Mouse (Mus musculus): Measurements from ENCODE around the gene Chrm2. TPM values are rescaled to one million over a fixed set of nuclear protein-coding genes. Genes with fewer than 3 reads are reported as not detected.

The Chrm2 gene
- polyA plus RNA-seq, 1 experiment from 2014 or later = 19.0 TPM

DNA sequence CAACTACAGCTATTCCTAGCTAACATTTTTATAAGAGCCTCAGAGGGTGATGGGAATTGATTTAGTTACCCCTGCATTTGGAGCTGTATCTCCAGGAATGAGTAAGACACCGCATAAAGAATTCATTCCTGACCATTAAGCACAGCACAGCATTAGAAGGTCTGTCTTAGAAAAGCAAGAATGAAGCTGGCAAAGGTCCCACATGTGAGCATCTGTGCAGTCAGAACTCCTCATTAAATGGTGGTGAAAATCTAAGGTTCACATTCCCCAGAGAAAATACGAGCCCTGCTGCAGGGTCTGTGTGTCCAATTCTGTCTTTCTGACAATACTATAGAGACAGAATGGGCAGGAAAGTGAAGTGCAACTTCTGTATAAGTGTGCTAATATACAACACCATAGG is 179.0 kb downstream of the Chrm2 start:
- Histone ChIP-seq H3K27me3 (ENCODE audit: control insufficient read depth, insufficient read depth, low read length) (no peaks in the 10 kb centered on the region), H3K4me2 (ENCODE audit: low read depth, low read length) (no peak overlapping the region), H3K4me3 (ENCODE audit: low read length) (no peak overlapping the region), H3K9me3 (replicated peaks; ENCODE audit: control insufficient read depth, low read length) (peaks cover 3% of the 10 kb centered on the region; the same call in 1 of the 2 replicates), H3K9ac (ENCODE audit: low read length) (no peak overlapping the region), H3K4me1 (ENCODE audit: control insufficient read depth, insufficient read depth, low read length) (no peaks in the 10 kb centered on the region), H3K36me3 (ENCODE audit: control insufficient read depth, insufficient read depth) (no peaks in the 10 kb centered on the region), H3K27ac (ENCODE audit: low read length) (no peak overlapping the region)
- ATAC-seq (replicated peaks; ENCODE audit: extremely low read depth, insufficient read depth, low FRiP score) = no peak
- 74% methylated on average over 2 of the region's 2 CpGs for WGBS

MicroRNAs within 50 kb of the gene (microRNA counts, 519-probe panel; counts per million panel counts)
- 1,866 counts per million, percentile 17 among the panel's probes with 10 or more counts for microRNA mmu-miR-490

Small RNA genes within 50 kb of the gene (microRNA-seq; reads per million reads assigned to microRNA genes)
- 146 reads per million, percentile 55 among the genes with 10 or more reads in this experiment for gene Mir490

Measured in heart, embryonic 16.5 days (tissue).